Mouse (Mus musculus): ENCODE measurements around the gene 0610030E20Rik. TPM values are rescaled to one million over a fixed set of nuclear protein-coding genes. Genes with fewer than 3 reads are reported as not detected.

Gene 0610030E20Rik
- polyA plus RNA-seq, 1 experiment: 21.8 TPM

- Histone ChIP-seq H3K27ac (ENCODE audit: control insufficient read depth, insufficient read depth, low read depth, low read length, poor library complexity) (no peak overlapping the region), H3K4me3 (replicated peaks; ENCODE audit: control insufficient read depth, low read depth, low read length) (no peak overlapping the region), H3K4me1 (ENCODE audit: control insufficient read depth, insufficient read depth, low read length) (peaks cover 1% of the 10 kb centered on the region; the same call in 1 of the 2 replicates)
- TF ChIP-seq POLR2A (IDR thresholded peaks at IDR 0.05; ENCODE audit: borderline replicate concordance, control insufficient read depth, low read depth, low read length): no peak
- no peak for TF ChIP-seq CTCF (IDR thresholded peaks at IDR 0.05; ENCODE audit: control insufficient read depth, insufficient read depth, low read length)
- WGBS: 91% methylated on average over 7 of the region's 7 CpGs
Observed at GRCm38 (mm10) chr6:72360599-72360935, 13.4 kb downstream of the 0610030E20Rik start.

GRCm38 (mm10) chr6:72361121-72361551, 14.0 kb downstream of the 0610030E20Rik start:
- H3K27ac ChIP-seq (ENCODE audit: control insufficient read depth, insufficient read depth, low read depth, low read length, poor library complexity): no peak overlapping the region
- TF ChIP-seq POLR2A (IDR thresholded peaks at IDR 0.05; ENCODE audit: borderline replicate concordance, control insufficient read depth, low read depth, low read length): no peak
- TF ChIP-seq CTCF (IDR thresholded peaks at IDR 0.05; ENCODE audit: control insufficient read depth, insufficient read depth, low read length): no peak
- peak overlapping the region; percentile 30 for H3K4me3 ChIP-seq (replicated peaks; ENCODE audit: control insufficient read depth, low read depth, low read length)
- WGBS: 37% methylated on average over 5 of the region's 5 CpGs
- H3K4me1 ChIP-seq (ENCODE audit: control insufficient read depth, insufficient read depth, low read length): peaks cover 1% of the 10 kb centered on the region; the same call in 1 of the 2 replicates

GRCm38 (mm10) chr6:72362132-72363028, 15.3 kb downstream of the 0610030E20Rik start:
- H3K27ac ChIP-seq (ENCODE audit: control insufficient read depth, insufficient read depth, low read depth, low read length, poor library complexity): peak overlapping the region; percentile 85
- H3K4me3 ChIP-seq (replicated peaks; ENCODE audit: control insufficient read depth, low read depth, low read length): peak overlapping the region; percentile 91
- WGBS: under 1% methylated on average over 42 of the region's 42 CpGs
- H3K4me1 ChIP-seq (ENCODE audit: control insufficient read depth, insufficient read depth, low read length): peaks cover 3% of the 10 kb centered on the region; the same call in 1 of the 2 replicates
- TF ChIP-seq CTCF (IDR thresholded peaks at IDR 0.05; ENCODE audit: control insufficient read depth, insufficient read depth, low read length): 0 out of 2 replicates have a peak, but pooled peaks have one; percentile 27
- peak; percentile 75 for TF ChIP-seq POLR2A (IDR thresholded peaks at IDR 0.05; ENCODE audit: borderline replicate concordance, control insufficient read depth, low read depth, low read length)

GRCm38 (mm10) chr6:72364009-72364408, 16.9 kb downstream of the 0610030E20Rik start:
- TF ChIP-seq POLR2A (IDR thresholded peaks at IDR 0.05; ENCODE audit: borderline replicate concordance, control insufficient read depth, low read depth, low read length): no peak
- peak; percentile 46; the same call in 1 of the 2 replicates for TF ChIP-seq CTCF (IDR thresholded peaks at IDR 0.05; ENCODE audit: control insufficient read depth, insufficient read depth, low read length)
- 40% methylated on average over 7 of the region's 7 CpGs for WGBS
- H3K4me1 ChIP-seq (ENCODE audit: control insufficient read depth, insufficient read depth, low read length): peaks cover 3% of the 10 kb centered on the region; the same call in 1 of the 2 replicates

GRCm38 (mm10) chr6:72364985-72365384, 17.9 kb downstream of the 0610030E20Rik start:
- 64% methylated on average over 6 of the region's 6 CpGs for WGBS
- H3K4me1 ChIP-seq (ENCODE audit: control insufficient read depth, insufficient read depth, low read length): peaks cover 3% of the 10 kb centered on the region; the same call in 1 of the 2 replicates
- no peak overlapping the region for H3K4me3 ChIP-seq (replicated peaks; ENCODE audit: control insufficient read depth, low read depth, low read length)
- no peak overlapping the region for H3K27ac ChIP-seq (ENCODE audit: control insufficient read depth, insufficient read depth, low read depth, low read length, poor library complexity)
- TF ChIP-seq POLR2A (IDR thresholded peaks at IDR 0.05; ENCODE audit: borderline replicate concordance, control insufficient read depth, low read depth, low read length): no peak

More at GRCm38 (mm10) chr6:72364009-72364408, 16.9 kb downstream of the 0610030E20Rik start:
- Histone ChIP-seq H3K27ac (ENCODE audit: control insufficient read depth, insufficient read depth, low read depth, low read length, poor library complexity) (no peak overlapping the region), H3K4me3 (replicated peaks; ENCODE audit: control insufficient read depth, low read depth, low read length) (no peak overlapping the region)

- no peak overlapping the region for H3K27ac ChIP-seq (ENCODE audit: control insufficient read depth, insufficient read depth, low read depth, low read length, poor library complexity)
- no peak for TF ChIP-seq CTCF (IDR thresholded peaks at IDR 0.05; ENCODE audit: control insufficient read depth, insufficient read depth, low read length)
- no peak for TF ChIP-seq POLR2A (IDR thresholded peaks at IDR 0.05; ENCODE audit: borderline replicate concordance, control insufficient read depth, low read depth, low read length)
- no peak overlapping the region for H3K4me3 ChIP-seq (replicated peaks; ENCODE audit: control insufficient read depth, low read depth, low read length)
- 57% methylated on average over 3 of the region's 3 CpGs for WGBS
- peaks cover 3% of the 10 kb centered on the region; the same call in 1 of the 2 replicates for H3K4me1 ChIP-seq (ENCODE audit: control insufficient read depth, insufficient read depth, low read length)
Observed at GRCm38 (mm10) chr6:72366304-72366703, 19.2 kb downstream of the 0610030E20Rik start.

GRCm38 (mm10) chr6:72366844-72367443, 19.8 kb downstream of the 0610030E20Rik start, which contains the start of gene Rnf181:
Rnf181 (minus strand) TSS chr6:72366956.
- Histone ChIP-seq H3K4me1 (ENCODE audit: control insufficient read depth, insufficient read depth, low read length) (peaks cover 2% of the 10 kb centered on the region; the same call in 1 of the 2 replicates), H3K4me3 (replicated peaks; ENCODE audit: control insufficient read depth, low read depth, low read length) (no peak within 1 kb of the TSS), H3K27ac (ENCODE audit: control insufficient read depth, insufficient read depth, low read depth, low read length, poor library complexity) (no peak within 1 kb of the TSS)
- WGBS: 74% methylated on average over 4 of the region's 4 CpGs
- no peak for TF ChIP-seq CTCF (IDR thresholded peaks at IDR 0.05; ENCODE audit: control insufficient read depth, insufficient read depth, low read length)
- TF ChIP-seq POLR2A (IDR thresholded peaks at IDR 0.05; ENCODE audit: borderline replicate concordance, control insufficient read depth, low read depth, low read length): no peak

- 76% methylated on average over 4 of the region's 4 CpGs for WGBS
- Histone ChIP-seq H3K4me3 (replicated peaks; ENCODE audit: control insufficient read depth, low read depth, low read length) (no peak overlapping the region), H3K4me1 (ENCODE audit: control insufficient read depth, insufficient read depth, low read length) (peaks cover 2% of the 10 kb centered on the region; the same call in 1 of the 2 replicates), H3K27ac (ENCODE audit: control insufficient read depth, insufficient read depth, low read depth, low read length, poor library complexity) (no peak overlapping the region)
- no peak for TF ChIP-seq CTCF (IDR thresholded peaks at IDR 0.05; ENCODE audit: control insufficient read depth, insufficient read depth, low read length)
- TF ChIP-seq POLR2A (IDR thresholded peaks at IDR 0.05; ENCODE audit: borderline replicate concordance, control insufficient read depth, low read depth, low read length): no peak
Observed at GRCm38 (mm10) chr6:72367460-72367974, 20.4 kb downstream of the 0610030E20Rik start.
